Mouse (Mus musculus) inflammation-experienced regulatory T-cells (primary cell): Measurements from ENCODE around the gene Aff3. TPM values are rescaled to one million over a fixed set of nuclear protein-coding genes. Genes with fewer than 3 reads are reported as not detected.

Experiments used
- polyA plus RNA-seq, 2 experiments: library from polyadenylated mRNA; unstranded; fragments of 100-300 nt; shearing (Covaris generic); gene quantifications; one replicate each; pipeline ENCODE4 v1.2.1; 2017

The Aff3 gene
- 10 to 100 TPM; 40.6 to 58.6 TPM for polyA plus RNA-seq

GRCm38 (mm10) chr1:38664777-38665176 lies at the start of gene Aff3:
Gene Aff3, minus strand, starts transcription at chr1:38664955.

DNA sequence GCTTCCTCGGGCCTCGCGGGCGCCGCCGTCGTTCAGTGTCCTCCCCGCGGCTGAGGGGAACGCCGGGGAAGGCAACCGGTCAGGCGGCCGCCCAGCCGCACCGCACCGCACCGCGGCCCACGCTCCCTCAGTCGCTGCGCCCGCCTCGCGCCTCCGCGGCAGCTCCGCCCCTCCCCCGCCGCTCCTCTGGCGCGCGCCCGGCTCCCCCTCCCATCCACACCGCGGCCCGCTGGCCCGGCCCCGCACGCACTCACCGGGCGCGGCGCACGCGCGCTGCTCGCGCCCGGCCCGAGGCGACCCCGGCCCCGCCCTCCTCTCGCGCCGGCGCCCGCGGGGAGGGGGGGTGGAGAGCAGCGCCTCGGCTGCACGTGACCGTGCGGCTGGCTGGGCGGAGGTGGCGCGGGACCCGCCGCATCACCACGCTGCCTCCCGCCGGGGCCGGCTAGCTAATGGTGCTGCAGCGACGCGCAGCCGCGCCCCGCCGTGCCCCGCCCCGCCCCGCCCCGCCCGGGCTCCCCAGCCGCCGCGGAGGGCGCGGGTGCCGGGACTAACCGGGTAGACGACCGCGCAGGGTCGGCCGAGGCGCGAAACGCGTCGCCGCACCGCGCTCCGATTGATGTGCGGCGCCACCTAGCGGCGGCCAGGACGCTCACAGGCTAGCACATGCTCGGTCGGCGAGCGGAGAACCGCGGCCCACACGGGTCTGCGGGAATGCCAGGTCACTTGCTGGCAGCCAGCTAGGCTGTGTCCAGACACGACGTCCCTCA lies 535.1 kb downstream of the Aff3 start, which contains the start of gene Rev1:
Rev1 (minus strand) TSS at position 301 of the 767 bp plus-strand sequence.

Other genes with a start within 250 kb of the Aff3 start
- under 1 TPM; 0.22 to 0.56 TPM for gene Lonrf2, start 171.8 kb upstream of the Aff3 start, polyA plus RNA-seq
- 10 to 100 TPM; 30.8 to 50.1 TPM for gene Chst10, start 233.2 kb upstream of the Aff3 start, polyA plus RNA-seq